Mouse (Mus musculus) neural tube, embryonic 14.5 days (tissue): ENCODE data around the gene Tenm4. TPM values are rescaled to one million over a fixed set of nuclear protein-coding genes. Genes with fewer than 3 reads are reported as not detected.

Experiments used
- ATAC-seq: fragments of 200-750 bp; cut with Nextera tagmentation; 2 replicates; pipeline ENCODE4 v1.8.0; 2017; ENCODE audit warnings: low read depth, mild to moderate bottlenecking, moderate TSS enrichment, moderate library complexity
- H3K27ac ChIP-seq: fragments of 300-500 bp; sonication (generic); 2 replicates; pipeline ENCODE4 v1.5.1; 2014; ENCODE audit warnings: low read depth, mild to moderate bottlenecking, control low read depth, low read length, moderate library complexity, mixed read lengths
- H3K27me3 ChIP-seq: fragments of 300-500 bp; sonication (generic); 2 replicates; pipeline ENCODE4 v1.6.1; 2014; ENCODE audit warnings: low read length; ENCODE audit not compliant: control insufficient read depth, insufficient read depth
- H3K36me3 ChIP-seq: fragments of 300-500 bp; sonication (generic); 2 replicates; pipeline ENCODE4 v1.6.1; 2014; ENCODE audit warnings: low read length, mixed read lengths; ENCODE audit not compliant: control insufficient read depth, insufficient read depth
- H3K4me1 ChIP-seq: fragments of 300-500 bp; sonication (generic); 2 replicates; pipeline ENCODE4 v1.6.1; 2014; ENCODE audit warnings: low read length; ENCODE audit not compliant: control insufficient read depth, insufficient read depth
- H3K4me2 ChIP-seq: fragments of 300-500 bp; sonication (generic); 2 replicates; pipeline ENCODE4 v1.6.1; 2014; ENCODE audit warnings: mild to moderate bottlenecking, low read depth, low read length, control low read depth
- H3K4me3 ChIP-seq: fragments of 300-500 bp; sonication (generic); 2 replicates; pipeline ENCODE4 v1.5.1; 2014; ENCODE audit warnings: low read depth, low read length, control low read depth, mixed read lengths
- H3K9ac ChIP-seq: fragments of 300-500 bp; sonication (generic); replicated peaks from 2 replicates; pipeline ENCODE4 v1.6.1; 2014; ENCODE audit warnings: low read depth, mild to moderate bottlenecking, control low read depth, low read length, mixed read lengths
- H3K9me3 ChIP-seq: fragments of 300-500 bp; sonication (generic); 2 replicates; pipeline ENCODE4 v1.6.1; 2016; ENCODE audit warnings: low read length; ENCODE audit not compliant: control insufficient read depth
- WGBS: fragments of 180-500 bp; shearing (Covaris S2); extraction: QIAGEN DNeasy Blood & Tissue Kit; methylation state at CpG from one replicate; pipeline ENCODE4 v1.1.7; 2014; 5-methylcytosine and 5-hydroxymethylcytosine counted together
- polyA plus RNA-seq: library from polyadenylated mRNA; unstranded; fragments of >200 nt; fragmentation: Nextera tagmentation; extraction: Ambion mirVana; gene quantifications from 2 replicates; pipeline ENCODE4 v1.2.1, GENCODE M21; 2014

Gene Tenm4
- polyA plus RNA-seq, 1 experiment from 2014 or later = 54.8 TPM

- Histone ChIP-seq H3K27me3 (no peaks in the 10 kb centered on the region), H3K4me1 (peaks cover 13% of the 10 kb centered on the region; the same call in 1 of the 2 replicates), H3K4me3 (no peak overlapping the region), H3K36me3 (no peaks in the 10 kb centered on the region), H3K9me3 (no peaks in the 10 kb centered on the region), H3K27ac (peak overlapping the region; percentile 8; the same call in 1 of the 2 replicates), H3K4me2 (no peak overlapping the region), H3K9ac (no peak overlapping the region)
- WGBS = 31% methylated on average over 7 of the region's 7 CpGs
- peak; percentile 47 for ATAC-seq
These were observed 637.1 kb downstream of the Tenm4 start for GRCm38 (mm10) chr7:96808059-96808646.

GRCm38 (mm10) chr7:96811691-96812090 lies 640.6 kb downstream of the Tenm4 start:
- H3K36me3 ChIP-seq = no peaks in the 10 kb centered on the region
- H3K4me2 ChIP-seq = no peak overlapping the region
- no peak overlapping the region for H3K4me3 ChIP-seq
- ATAC-seq = no peak
- no peaks in the 10 kb centered on the region for H3K9me3 ChIP-seq
- H3K9ac ChIP-seq = no peak overlapping the region
- WGBS = 91% methylated on average over 11 of the region's 11 CpGs
- no peak overlapping the region for H3K27ac ChIP-seq
- peaks cover 13% of the 10 kb centered on the region; the same call in 1 of the 2 replicates for H3K4me1 ChIP-seq
- H3K27me3 ChIP-seq = no peaks in the 10 kb centered on the region

GRCm38 (mm10) chr7:96813036-96813435 lies 642.0 kb downstream of the Tenm4 start:
- Histone ChIP-seq H3K27me3 (no peaks in the 10 kb centered on the region), H3K4me2 (no peak overlapping the region), H3K27ac (0 out of 2 replicates have a peak overlapping the region, but pooled peaks have one; percentile 36), H3K9me3 (no peaks in the 10 kb centered on the region), H3K36me3 (no peaks in the 10 kb centered on the region), H3K4me1 (peaks cover 4% of the 10 kb centered on the region; the same call in 1 of the 2 replicates), H3K9ac (no peak overlapping the region), H3K4me3 (no peak overlapping the region)
- ATAC-seq = no peak
- 54% methylated on average over 5 of the region's 5 CpGs for WGBS

- Histone ChIP-seq H3K27ac (peak overlapping the region; percentile 11; the same call in 1 of the 2 replicates), H3K4me3 (no peak overlapping the region), H3K4me1 (peaks cover 4% of the 10 kb centered on the region; the same call in 1 of the 2 replicates), H3K9me3 (no peaks in the 10 kb centered on the region), H3K27me3 (no peaks in the 10 kb centered on the region), H3K9ac (no peak overlapping the region), H3K36me3 (no peaks in the 10 kb centered on the region), H3K4me2 (no peak overlapping the region)
- WGBS = 79% methylated on average over 9 of the region's 9 CpGs
- ATAC-seq = no peak
These were observed 642.7 kb downstream of the Tenm4 start for GRCm38 (mm10) chr7:96813497-96814400.

- H3K27ac ChIP-seq = no peak overlapping the region
- H3K9me3 ChIP-seq = no peaks in the 10 kb centered on the region
- H3K4me1 ChIP-seq = peaks cover 4% of the 10 kb centered on the region; the same call in 1 of the 2 replicates
- no peaks in the 10 kb centered on the region for H3K36me3 ChIP-seq
- H3K27me3 ChIP-seq = no peaks in the 10 kb centered on the region
- H3K4me3 ChIP-seq = no peak overlapping the region
- H3K4me2 ChIP-seq = no peak overlapping the region
- no peak for ATAC-seq
- no peak overlapping the region for H3K9ac ChIP-seq
These were observed 643.5 kb downstream of the Tenm4 start for GRCm38 (mm10) chr7:96814581-96814980.

GRCm38 (mm10) chr7:96817030-96817674 lies 646.1 kb downstream of the Tenm4 start:
- Histone ChIP-seq H3K36me3 (no peaks in the 10 kb centered on the region), H3K27me3 (no peaks in the 10 kb centered on the region), H3K4me3 (no peak overlapping the region), H3K27ac (no peak overlapping the region; the same call in 1 of the 2 replicates), H3K9ac (no peak overlapping the region), H3K4me1 (peaks cover 11% of the 10 kb centered on the region), H3K4me2 (no peak overlapping the region), H3K9me3 (no peaks in the 10 kb centered on the region)
- WGBS = 33% methylated on average over 6 of the region's 6 CpGs
- ATAC-seq = peak; percentile 33; the same call in 1 of the 2 replicates

- Histone ChIP-seq H3K27ac (no peak overlapping the region), H3K4me3 (no peak overlapping the region), H3K9ac (no peak overlapping the region), H3K4me1 (peaks cover 11% of the 10 kb centered on the region), H3K9me3 (no peaks in the 10 kb centered on the region), H3K4me2 (no peak overlapping the region), H3K36me3 (no peaks in the 10 kb centered on the region), H3K27me3 (no peaks in the 10 kb centered on the region)
- WGBS = 87% methylated on average over 6 of the region's 6 CpGs
- no peak for ATAC-seq
These were observed 647.3 kb downstream of the Tenm4 start for GRCm38 (mm10) chr7:96818236-96818916.

GRCm38 (mm10) chr7:96819538-96819937 lies 648.5 kb downstream of the Tenm4 start:
- Histone ChIP-seq H3K4me1 (peaks cover 11% of the 10 kb centered on the region), H3K9ac (no peak overlapping the region), H3K27me3 (no peaks in the 10 kb centered on the region), H3K27ac (no peak overlapping the region), H3K4me3 (no peak overlapping the region), H3K9me3 (no peaks in the 10 kb centered on the region), H3K4me2 (no peak overlapping the region), H3K36me3 (no peaks in the 10 kb centered on the region)
- no peak for ATAC-seq
- 32% methylated on average over 3 of the region's 3 CpGs for WGBS
